Mouse (Mus musculus): ENCODE results near the gene Pex5. TPM values are rescaled to one million over a fixed set of nuclear protein-coding genes. Genes with fewer than 3 reads are reported as not detected.

The Pex5 gene
- polyA plus RNA-seq, 1 experiment from 2014 or later = 50.1 TPM

- H3K27me3 ChIP-seq (ENCODE audit: control insufficient read depth, insufficient read depth, low read length) = no peaks in the 10 kb centered on the region
- peaks cover 17% of the 10 kb centered on the region; the same call in 1 of the 2 replicates for H3K36me3 ChIP-seq (ENCODE audit: control insufficient read depth, insufficient read depth, low read length)
- ATAC-seq (ENCODE audit: low read depth) = no peak
- no peak overlapping the region for H3K9ac ChIP-seq (replicated peaks; ENCODE audit: low read depth, low read length)
- H3K27ac ChIP-seq (ENCODE audit: low read depth, low read length) = no peak overlapping the region
- WGBS = 96% methylated on average over 16 of the region's 16 CpGs
- H3K9me3 ChIP-seq (ENCODE audit: control insufficient read depth, low read length) = no peaks in the 10 kb centered on the region
- H3K4me3 ChIP-seq (ENCODE audit: low read depth, low read length) = no peak overlapping the region
- no peaks in the 10 kb centered on the region for H3K4me1 ChIP-seq (ENCODE audit: control insufficient read depth, insufficient read depth, low read length)
- no peak overlapping the region for H3K4me2 ChIP-seq (ENCODE audit: low read depth, low read length)
Observed at GRCm38 (mm10) chr6:124448959-124449667, 34.2 kb upstream of the Pex5 start.

- Histone ChIP-seq H3K36me3 (ENCODE audit: control insufficient read depth, insufficient read depth, low read length) (peaks cover 17% of the 10 kb centered on the region; the same call in 1 of the 2 replicates), H3K9me3 (ENCODE audit: control insufficient read depth, low read length) (no peaks in the 10 kb centered on the region), H3K4me3 (ENCODE audit: low read depth, low read length) (no peak overlapping the region), H3K27ac (ENCODE audit: low read depth, low read length) (no peak overlapping the region), H3K4me2 (ENCODE audit: low read depth, low read length) (no peak overlapping the region), H3K27me3 (ENCODE audit: control insufficient read depth, insufficient read depth, low read length) (no peaks in the 10 kb centered on the region), H3K4me1 (ENCODE audit: control insufficient read depth, insufficient read depth, low read length) (no peaks in the 10 kb centered on the region), H3K9ac (replicated peaks; ENCODE audit: low read depth, low read length) (no peak overlapping the region)
- no peak for ATAC-seq (ENCODE audit: low read depth)
- 76% methylated on average over 10 of the region's 10 CpGs for WGBS
Observed at GRCm38 (mm10) chr6:124448186-124448852, 33.5 kb upstream of the Pex5 start.

GRCm38 (mm10) chr6:124447356-124447755 is 32.5 kb upstream of the Pex5 start:
- H3K9me3 ChIP-seq (ENCODE audit: control insufficient read depth, low read length) = no peaks in the 10 kb centered on the region
- no peaks in the 10 kb centered on the region for H3K27me3 ChIP-seq (ENCODE audit: control insufficient read depth, insufficient read depth, low read length)
- no peak overlapping the region for H3K9ac ChIP-seq (replicated peaks; ENCODE audit: low read depth, low read length)
- no peaks in the 10 kb centered on the region for H3K4me1 ChIP-seq (ENCODE audit: control insufficient read depth, insufficient read depth, low read length)
- no peak overlapping the region for H3K27ac ChIP-seq (ENCODE audit: low read depth, low read length)
- 88% methylated on average over 2 of the region's 2 CpGs for WGBS
- H3K36me3 ChIP-seq (ENCODE audit: control insufficient read depth, insufficient read depth, low read length) = 0 out of 2 replicates have a peak, but pooled peaks cover 17% of the 10 kb centered on the region
- no peak overlapping the region for H3K4me3 ChIP-seq (ENCODE audit: low read depth, low read length)
- ATAC-seq (ENCODE audit: low read depth) = no peak
- no peak overlapping the region for H3K4me2 ChIP-seq (ENCODE audit: low read depth, low read length)

- ATAC-seq (ENCODE audit: low read depth) = no peak
- no peaks in the 10 kb centered on the region for H3K9me3 ChIP-seq (ENCODE audit: control insufficient read depth, low read length)
- no peak overlapping the region for H3K4me2 ChIP-seq (ENCODE audit: low read depth, low read length)
- no peak overlapping the region for H3K9ac ChIP-seq (replicated peaks; ENCODE audit: low read depth, low read length)
- WGBS = 95% methylated on average over 9 of the region's 9 CpGs
- no peaks in the 10 kb centered on the region for H3K4me1 ChIP-seq (ENCODE audit: control insufficient read depth, insufficient read depth, low read length)
- H3K4me3 ChIP-seq (ENCODE audit: low read depth, low read length) = no peak overlapping the region
- H3K27me3 ChIP-seq (ENCODE audit: control insufficient read depth, insufficient read depth, low read length) = no peaks in the 10 kb centered on the region
- 0 out of 2 replicates have a peak, but pooled peaks cover 14% of the 10 kb centered on the region for H3K36me3 ChIP-seq (ENCODE audit: control insufficient read depth, insufficient read depth, low read length)
- no peak overlapping the region for H3K27ac ChIP-seq (ENCODE audit: low read depth, low read length)
Observed at GRCm38 (mm10) chr6:124446459-124446858, 31.6 kb upstream of the Pex5 start.

- Histone ChIP-seq H3K27me3 (ENCODE audit: control insufficient read depth, insufficient read depth, low read length) (no peaks in the 10 kb centered on the region), H3K36me3 (ENCODE audit: control insufficient read depth, insufficient read depth, low read length) (0 out of 2 replicates have a peak, but pooled peaks cover 10% of the 10 kb centered on the region), H3K9ac (replicated peaks; ENCODE audit: low read depth, low read length) (no peak overlapping the region), H3K4me3 (ENCODE audit: low read depth, low read length) (no peak overlapping the region), H3K4me2 (ENCODE audit: low read depth, low read length) (no peak overlapping the region), H3K27ac (ENCODE audit: low read depth, low read length) (no peak overlapping the region), H3K4me1 (ENCODE audit: control insufficient read depth, insufficient read depth, low read length) (no peaks in the 10 kb centered on the region), H3K9me3 (ENCODE audit: control insufficient read depth, low read length) (no peaks in the 10 kb centered on the region)
- WGBS = 97% methylated on average over 2 of the region's 2 CpGs
- no peak for ATAC-seq (ENCODE audit: low read depth)
Observed at GRCm38 (mm10) chr6:124446024-124446423, 31.2 kb upstream of the Pex5 start.

GRCm38 (mm10) chr6:124443338-124443737 is 28.5 kb upstream of the Pex5 start:
- no peak for ATAC-seq (ENCODE audit: low read depth)
- no peak overlapping the region for H3K27ac ChIP-seq (ENCODE audit: low read depth, low read length)
- H3K4me1 ChIP-seq (ENCODE audit: control insufficient read depth, insufficient read depth, low read length) = no peaks in the 10 kb centered on the region

GRCm38 (mm10) chr6:124436245-124436644 is 21.4 kb upstream of the Pex5 start:
- Histone ChIP-seq H3K9me3 (ENCODE audit: control insufficient read depth, low read length) (no peaks in the 10 kb centered on the region), H3K4me3 (ENCODE audit: low read depth, low read length) (no peak overlapping the region), H3K4me1 (ENCODE audit: control insufficient read depth, insufficient read depth, low read length) (no peaks in the 10 kb centered on the region), H3K27me3 (ENCODE audit: control insufficient read depth, insufficient read depth, low read length) (no peaks in the 10 kb centered on the region), H3K9ac (replicated peaks; ENCODE audit: low read depth, low read length) (no peak overlapping the region), H3K27ac (ENCODE audit: low read depth, low read length) (no peak overlapping the region), H3K36me3 (ENCODE audit: control insufficient read depth, insufficient read depth, low read length) (peaks cover 42% of the 10 kb centered on the region), H3K4me2 (ENCODE audit: low read depth, low read length) (no peak overlapping the region)
- WGBS = 79% methylated on average over 7 of the region's 7 CpGs
- no peak for ATAC-seq (ENCODE audit: low read depth)

More at GRCm38 (mm10) chr6:124443338-124443737, 28.5 kb upstream of the Pex5 start:
- no peak overlapping the region for H3K4me2 ChIP-seq (ENCODE audit: low read depth, low read length)
- 93% methylated on average over 2 of the region's 2 CpGs for WGBS
- peaks cover 10% of the 10 kb centered on the region for H3K36me3 ChIP-seq (ENCODE audit: control insufficient read depth, insufficient read depth, low read length)
- no peak overlapping the region for H3K4me3 ChIP-seq (ENCODE audit: low read depth, low read length)
- H3K27me3 ChIP-seq (ENCODE audit: control insufficient read depth, insufficient read depth, low read length) = no peaks in the 10 kb centered on the region
- no peaks in the 10 kb centered on the region for H3K9me3 ChIP-seq (ENCODE audit: control insufficient read depth, low read length)
- H3K9ac ChIP-seq (replicated peaks; ENCODE audit: low read depth, low read length) = no peak overlapping the region

GRCm38 (mm10) chr6:124435173-124435572 is 20.3 kb upstream of the Pex5 start:
- H3K4me1 ChIP-seq (ENCODE audit: control insufficient read depth, insufficient read depth, low read length) = no peaks in the 10 kb centered on the region
- no peak for ATAC-seq (ENCODE audit: low read depth)
- no peaks in the 10 kb centered on the region for H3K9me3 ChIP-seq (ENCODE audit: control insufficient read depth, low read length)
- no peak overlapping the region for H3K27ac ChIP-seq (ENCODE audit: low read depth, low read length)
- H3K4me2 ChIP-seq (ENCODE audit: low read depth, low read length) = no peak overlapping the region
- WGBS = 82% methylated on average over 5 of the region's 5 CpGs
- no peaks in the 10 kb centered on the region for H3K27me3 ChIP-seq (ENCODE audit: control insufficient read depth, insufficient read depth, low read length)
- H3K36me3 ChIP-seq (ENCODE audit: control insufficient read depth, insufficient read depth, low read length) = peaks cover 42% of the 10 kb centered on the region
- no peak overlapping the region for H3K4me3 ChIP-seq (ENCODE audit: low read depth, low read length)
- no peak overlapping the region for H3K9ac ChIP-seq (replicated peaks; ENCODE audit: low read depth, low read length)

- no peak overlapping the region for H3K4me3 ChIP-seq (ENCODE audit: low read depth, low read length)
- H3K36me3 ChIP-seq (ENCODE audit: control insufficient read depth, insufficient read depth, low read length) = peaks cover 38% of the 10 kb centered on the region
- no peaks in the 10 kb centered on the region for H3K4me1 ChIP-seq (ENCODE audit: control insufficient read depth, insufficient read depth, low read length)
- 93% methylated on average over 8 of the region's 8 CpGs for WGBS
- H3K9ac ChIP-seq (replicated peaks; ENCODE audit: low read depth, low read length) = no peak overlapping the region
- ATAC-seq (ENCODE audit: low read depth) = no peak
- H3K27me3 ChIP-seq (ENCODE audit: control insufficient read depth, insufficient read depth, low read length) = no peaks in the 10 kb centered on the region
- no peaks in the 10 kb centered on the region for H3K9me3 ChIP-seq (ENCODE audit: control insufficient read depth, low read length)
- no peak overlapping the region for H3K27ac ChIP-seq (ENCODE audit: low read depth, low read length)
- no peak overlapping the region for H3K4me2 ChIP-seq (ENCODE audit: low read depth, low read length)
Observed at GRCm38 (mm10) chr6:124433688-124434324, 18.9 kb upstream of the Pex5 start.

Data from neural tube, embryonic 14.5 days (tissue).